Mouse (Mus musculus) heart, adult 9 months (tissue): ENCODE data around the gene Tomm34.
A peak's percentile ranks its signal among the peaks of the same experiment; 100 is the strongest.

ENCODE experiments used
- DNase-seq, 2 experiments: peaks; one replicate each; pipeline ENCODE4 v3.0.0; 2022; ENCODE audit warnings: low spot score in 2 of 2

The Tomm34 gene

GRCm38 (mm10) chr2:164070765-164071436, at the start of gene Tomm34:
TSS of gene Tomm34 (minus strand) at chr2:164071169.
- DNase-seq: peak; percentile 94 to 96

GRCm38 (mm10) chr2:164119503-164119902, 48.5 kb upstream of the Tomm34 start:
- no peak for DNase-seq

- no peak for DNase-seq
Observed at GRCm38 (mm10) chr2:164115531-164115930, 44.6 kb upstream of the Tomm34 start.

GRCm38 (mm10) chr2:164114051-164114450, 43.1 kb upstream of the Tomm34 start:
- DNase-seq: no peak

- DNase-seq: peak; percentile 11 to 44
Observed at GRCm38 (mm10) chr2:164111546-164111945, 40.6 kb upstream of the Tomm34 start.

GRCm38 (mm10) chr2:164108501-164108900, 37.5 kb upstream of the Tomm34 start:
- DNase-seq: no peak

- DNase-seq: no peak
Observed at GRCm38 (mm10) chr2:164107125-164107874, 36.3 kb upstream of the Tomm34 start.

- DNase-seq: no peak
Observed at GRCm38 (mm10) chr2:164106287-164107035, 35.5 kb upstream of the Tomm34 start.

- DNase-seq: peak in 1 of 2 experiments; percentile 46
Observed at GRCm38 (mm10) chr2:164103501-164103900, 32.5 kb upstream of the Tomm34 start.

GRCm38 (mm10) chr2:164102366-164102765, 31.4 kb upstream of the Tomm34 start:
- no peak for DNase-seq

- DNase-seq: no peak
Observed at GRCm38 (mm10) chr2:164101936-164102335, 31.0 kb upstream of the Tomm34 start.

- DNase-seq: no peak
Observed at GRCm38 (mm10) chr2:164098603-164099250, 27.8 kb upstream of the Tomm34 start.

GRCm38 (mm10) chr2:164094152-164094551, 23.2 kb upstream of the Tomm34 start:
- no peak for DNase-seq

GRCm38 (mm10) chr2:164089508-164089907, 18.5 kb upstream of the Tomm34 start:
- no peak for DNase-seq

GRCm38 (mm10) chr2:164087416-164088017, 16.5 kb upstream of the Tomm34 start:
- no peak for DNase-seq

- DNase-seq: no peak
Observed at GRCm38 (mm10) chr2:164084342-164084700, 13.4 kb upstream of the Tomm34 start.

- DNase-seq: peak in 1 of 2 experiments; percentile 45
Observed at GRCm38 (mm10) chr2:164083609-164084341, 12.8 kb upstream of the Tomm34 start.

- no peak for DNase-seq
Observed at GRCm38 (mm10) chr2:164082175-164082574, 11.2 kb upstream of the Tomm34 start.

GRCm38 (mm10) chr2:164081577-164081976, 10.6 kb upstream of the Tomm34 start:
- no peak for DNase-seq

GRCm38 (mm10) chr2:164079488-164079887, 8.5 kb upstream of the Tomm34 start:
- no peak for DNase-seq

GRCm38 (mm10) chr2:164077875-164078274, 6.9 kb upstream of the Tomm34 start:
- no peak for DNase-seq
